Mouse (Mus musculus): ENCODE results near the gene Myl7.

GRCm38 (mm10) chr11:5926696-5927220 lies 28.2 kb upstream of the Myl7 start:
- TF ChIP-seq CTCF (IDR thresholded peaks at IDR 0.05; ENCODE audit: insufficient read depth, low read length) (no peak), POLR2A (IDR thresholded peaks at IDR 0.05; ENCODE audit: borderline replicate concordance, extremely low read depth, low read depth, low read length) (no peak)

Data from lung, adult 2 months (tissue).